Mouse (Mus musculus): Measurements from ENCODE around the gene Sidt2.

Sidt2 gene

GRCm38 (mm10) chr9:45955107-45955963, at the start of gene Sidt2:
Gene Sidt2, minus strand, starts transcription at chr9:45955258.
- DNase-seq (ENCODE audit: low spot score) = peak; percentile 93

- no peak for DNase-seq (ENCODE audit: low spot score)
These were observed 49.5 kb upstream of the Sidt2 start for GRCm38 (mm10) chr9:46004529-46004928.

- peak; percentile 72 for DNase-seq (ENCODE audit: low spot score)
These were observed 48.7 kb upstream of the Sidt2 start for GRCm38 (mm10) chr9:46003729-46004128.

- DNase-seq (ENCODE audit: low spot score) = no peak
These were observed 44.0 kb upstream of the Sidt2 start for GRCm38 (mm10) chr9:45999009-45999408.

GRCm38 (mm10) chr9:45985229-45985567, 30.1 kb upstream of the Sidt2 start:
- peak; percentile 66 for DNase-seq (ENCODE audit: low spot score)

GRCm38 (mm10) chr9:45984409-45985228, 29.6 kb upstream of the Sidt2 start:
- DNase-seq (ENCODE audit: low spot score) = peak; percentile 89

GRCm38 (mm10) chr9:45983676-45984408, 28.8 kb upstream of the Sidt2 start:
- DNase-seq (ENCODE audit: low spot score) = peak; percentile 14

- DNase-seq (ENCODE audit: low spot score) = no peak
These were observed 26.3 kb upstream of the Sidt2 start for GRCm38 (mm10) chr9:45981331-45981730.

- DNase-seq (ENCODE audit: low spot score) = no peak
These were observed 25.6 kb upstream of the Sidt2 start for GRCm38 (mm10) chr9:45980611-45981010.

- DNase-seq (ENCODE audit: low spot score) = no peak
These were observed 24.7 kb upstream of the Sidt2 start for GRCm38 (mm10) chr9:45979778-45980177.

- peak; percentile 12 for DNase-seq (ENCODE audit: low spot score)
These were observed 21.8 kb upstream of the Sidt2 start for GRCm38 (mm10) chr9:45976884-45977283.

GRCm38 (mm10) chr9:45963577-45963976, 8.5 kb upstream of the Sidt2 start:
- no peak for DNase-seq (ENCODE audit: low spot score)

- peak; percentile 38 for DNase-seq (ENCODE audit: low spot score)
These were observed 6.8 kb upstream of the Sidt2 start for GRCm38 (mm10) chr9:45961855-45962254.

GRCm38 (mm10) chr9:45959661-45960060, 4.6 kb upstream of the Sidt2 start:
- peak; percentile 57 for DNase-seq (ENCODE audit: low spot score)

GRCm38 (mm10) chr9:45958851-45959250, 3.8 kb upstream of the Sidt2 start:
- no peak for DNase-seq (ENCODE audit: low spot score)

- no peak for DNase-seq (ENCODE audit: low spot score)
These were observed 3.1 kb upstream of the Sidt2 start for GRCm38 (mm10) chr9:45958023-45958670.

- no peak for DNase-seq (ENCODE audit: low spot score)
These were observed 558 bp downstream of the Sidt2 start for GRCm38 (mm10) chr9:45954294-45955106.

GRCm38 (mm10) chr9:45953511-45954293, 1.4 kb downstream of the Sidt2 start:
- DNase-seq (ENCODE audit: low spot score) = no peak

GRCm38 (mm10) chr9:45952890-45953289, 2.2 kb downstream of the Sidt2 start:
- no peak for DNase-seq (ENCODE audit: low spot score)

- DNase-seq (ENCODE audit: low spot score) = no peak
These were observed 3.0 kb downstream of the Sidt2 start for GRCm38 (mm10) chr9:45952057-45952456.
